Mouse (Mus musculus) limb, embryonic 14.5 days (tissue): Measurements from ENCODE around the gene Fubp1. TPM values are rescaled to one million over a fixed set of nuclear protein-coding genes. Genes with fewer than 3 reads are reported as not detected.
A peak's percentile ranks its signal among the peaks of the same experiment; 100 is the strongest.

Source experiments
- ATAC-seq: fragments of 200-750 bp; cut with Nextera tagmentation; 2 replicates; pipeline ENCODE4 v1.8.0; 2017; ENCODE audit warnings: low read depth, moderate number of reproducible peaks, moderate TSS enrichment; ENCODE audit not compliant: low FRiP score
- DNase-seq: peaks from one replicate; pipeline ENCODE4 v3.0.0-alpha.2; 2015; ENCODE audit warnings: low spot score
- H3K27ac ChIP-seq: fragments of 300-500 bp; sonication (generic); replicated peaks from 2 replicates; pipeline ENCODE4 v1.5.1; 2014; ENCODE audit warnings: low read depth, mild to moderate bottlenecking, low read length, moderate library complexity, mixed read lengths
- H3K27me3 ChIP-seq: fragments of 300-500 bp; sonication (generic); 2 replicates; pipeline ENCODE4 v1.6.1; 2014; ENCODE audit warnings: low read length, mixed read lengths; ENCODE audit not compliant: control insufficient read depth, insufficient read depth
- H3K36me3 ChIP-seq: fragments of 300-500 bp; sonication (generic); 2 replicates; pipeline ENCODE4 v1.6.1; 2014; ENCODE audit warnings: mild to moderate bottlenecking, low read length, moderate library complexity, mixed read lengths; ENCODE audit not compliant: control insufficient read depth, insufficient read depth
- H3K4me1 ChIP-seq: fragments of 300-500 bp; sonication (generic); 2 replicates; pipeline ENCODE4 v1.6.1; 2014; ENCODE audit warnings: antibody characterized with exemption, low read length, mixed read lengths; ENCODE audit not compliant: control insufficient read depth, insufficient read depth
- H3K4me2 ChIP-seq: fragments of 300-500 bp; sonication (generic); replicated peaks from 2 replicates; pipeline ENCODE4 v1.6.1; 2014; ENCODE audit warnings: low read depth, mild to moderate bottlenecking, low read length, moderate library complexity; ENCODE audit not compliant: severe bottlenecking
- H3K4me3 ChIP-seq: fragments of 300-500 bp; sonication (generic); replicated peaks from 2 replicates; pipeline ENCODE4 v1.5.1; 2014; ENCODE audit warnings: low read length
- H3K9ac ChIP-seq: fragments of 300-500 bp; sonication (generic); 2 replicates; pipeline ENCODE4 v1.6.1; 2014; ENCODE audit warnings: mild to moderate bottlenecking, low read depth, low read length, moderate library complexity; ENCODE audit not compliant: severe bottlenecking
- H3K9me3 ChIP-seq: fragments of 300-500 bp; sonication (generic); 2 replicates; pipeline ENCODE4 v1.6.1; 2016; ENCODE audit warnings: low read length; ENCODE audit not compliant: control insufficient read depth
- POLR2A ChIP-seq: fragments of 200-500 bp; IDR thresholded peaks from 2 replicates; pipeline ENCODE4 v1.8.0; 2012; ENCODE audit warnings: inconsistent platforms, mild to moderate bottlenecking, moderate library complexity, borderline replicate concordance; ENCODE audit not compliant: insufficient read depth, insufficient read length; ENCODE audit errors: extremely low read depth
- WGBS: fragments of 180-500 bp; shearing (Covaris S2); extraction: QIAGEN DNeasy Blood & Tissue Kit; methylation state at CpG from one replicate; pipeline ENCODE4 v1.1.7; 2014; 5-methylcytosine and 5-hydroxymethylcytosine counted together
- polyA plus RNA-seq, 2 experiments: library from polyadenylated mRNA; depleted of rRNA in 1 of 2; stranded (reverse) in 1 of 2; unstranded in 1 of 2; fragments of >200 nt; fragmentation: Nextera tagmentation in 1 of 2; extraction: Ambion mirVana in 1 of 2; gene quantifications; 2 replicates each; pipeline versions ENCODE4 v1.2.1 to v1.2.3; 2012 to 2014

Gene Fubp1
- polyA plus RNA-seq, 2 experiments: 223 to 232 TPM

DNA sequence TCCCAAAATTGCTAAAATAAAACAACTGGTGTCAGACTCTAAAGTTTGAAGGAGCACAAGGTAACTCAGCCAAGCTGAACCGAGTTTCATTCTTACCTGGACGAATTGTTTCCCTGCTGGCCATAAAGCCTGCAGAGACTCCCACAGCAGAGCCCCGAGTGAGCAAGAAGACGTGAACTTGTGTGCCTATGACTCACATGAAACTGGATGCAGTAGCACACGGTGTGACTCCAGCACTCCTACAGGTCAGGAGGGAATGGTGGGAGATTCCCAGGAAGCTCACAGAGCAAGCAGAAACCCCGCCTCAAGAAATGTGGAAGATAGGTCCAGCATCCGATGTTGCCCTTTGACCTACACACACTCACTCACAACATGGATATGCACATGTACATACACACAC, 38.4 kb upstream of the Fubp1 start:
- 63% methylated on average over 7 of the region's 7 CpGs for whole genome bisulfite sequencing
- H3K27me3 ChIP-seq: no peaks in the 10 kb centered on the region
- H3K4me2 ChIP-seq: no peak overlapping the region
- H3K4me3 ChIP-seq: no peak overlapping the region
- peaks cover 2% of the 10 kb centered on the region; the same call in 1 of the 2 replicates for H3K4me1 ChIP-seq
- H3K9me3 ChIP-seq: no peaks in the 10 kb centered on the region
- no peaks in the 10 kb centered on the region for H3K36me3 ChIP-seq
- no peak overlapping the region for H3K9ac ChIP-seq
- DNase-seq (no peak), ATAC-seq (no peak)
- TF ChIP-seq POLR2A: no peak
- no peak overlapping the region for H3K27ac ChIP-seq

DNA sequence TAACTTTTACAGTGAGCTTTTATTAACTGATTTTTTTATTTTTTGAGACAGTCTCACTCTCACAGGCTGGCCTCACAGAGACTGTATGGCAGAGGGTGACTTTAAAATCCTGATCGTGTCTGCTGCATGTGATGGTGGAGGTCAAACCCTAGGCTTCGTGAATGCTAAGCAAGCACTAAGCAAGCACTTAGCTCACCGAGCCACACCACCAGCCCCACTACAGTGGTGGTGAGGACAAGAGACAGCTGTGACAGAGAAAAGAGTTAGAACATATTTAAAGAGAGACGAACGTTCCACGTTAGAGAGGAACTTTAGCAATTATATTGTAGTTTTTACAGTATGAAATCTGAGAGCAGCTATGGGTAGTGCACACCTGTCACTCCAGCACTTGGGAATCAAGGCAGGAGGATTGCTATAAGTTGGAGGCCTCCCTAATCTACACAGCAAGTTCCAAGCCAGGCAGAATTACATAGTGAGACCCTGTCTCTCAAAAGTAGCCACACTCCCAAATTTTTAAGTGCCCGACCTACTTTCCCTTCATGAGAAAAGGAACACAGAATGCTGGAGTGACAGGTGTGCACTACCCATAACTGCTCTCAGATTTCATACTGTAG, 37.8 kb upstream of the Fubp1 start:
- Histone ChIP-seq H3K27ac (no peak overlapping the region), H3K9ac (no peak overlapping the region), H3K4me1 (no peaks in the 10 kb centered on the region), H3K27me3 (no peaks in the 10 kb centered on the region), H3K4me2 (no peak overlapping the region), H3K9me3 (no peaks in the 10 kb centered on the region), H3K36me3 (no peaks in the 10 kb centered on the region), H3K4me3 (no peak overlapping the region)
- ATAC-seq: peak; percentile 65
- TF ChIP-seq POLR2A: no peak
- WGBS: 57% methylated on average over 7 of the region's 7 CpGs
- DNase-seq: no peak

DNA sequence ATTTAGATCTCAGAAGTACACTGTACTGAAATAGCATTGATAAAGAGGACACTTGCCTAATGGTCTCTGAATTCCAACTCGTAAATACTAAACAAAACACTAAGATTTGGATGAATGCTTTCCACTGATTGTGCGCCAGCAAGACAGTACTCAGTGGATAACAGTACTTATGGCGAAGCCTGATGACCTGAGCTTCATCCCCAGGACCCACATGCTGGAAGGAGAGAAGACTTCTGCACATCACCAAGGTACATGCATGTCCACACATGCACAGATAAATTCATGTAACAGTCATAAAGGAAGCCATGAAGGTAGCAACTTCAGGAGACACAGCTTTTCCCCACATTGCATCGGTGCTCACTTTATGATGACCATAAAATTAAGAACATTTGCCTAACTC, 31.4 kb upstream of the Fubp1 start:
- TF ChIP-seq POLR2A: no peak
- no peak overlapping the region for H3K4me2 ChIP-seq
- no peak overlapping the region for H3K27ac ChIP-seq
- no peak overlapping the region for H3K4me3 ChIP-seq
- no peak for DNase-seq
- H3K4me1 ChIP-seq: 0 out of 2 replicates have a peak, but pooled peaks cover 5% of the 10 kb centered on the region
- no peak for ATAC-seq
- H3K36me3 ChIP-seq: peaks cover 14% of the 10 kb centered on the region; the same call in 1 of the 2 replicates
- H3K9ac ChIP-seq: no peak overlapping the region
- WGBS: 58% methylated on average over 4 of the region's 4 CpGs
- no peaks in the 10 kb centered on the region for H3K9me3 ChIP-seq
- H3K27me3 ChIP-seq: no peaks in the 10 kb centered on the region

DNA sequence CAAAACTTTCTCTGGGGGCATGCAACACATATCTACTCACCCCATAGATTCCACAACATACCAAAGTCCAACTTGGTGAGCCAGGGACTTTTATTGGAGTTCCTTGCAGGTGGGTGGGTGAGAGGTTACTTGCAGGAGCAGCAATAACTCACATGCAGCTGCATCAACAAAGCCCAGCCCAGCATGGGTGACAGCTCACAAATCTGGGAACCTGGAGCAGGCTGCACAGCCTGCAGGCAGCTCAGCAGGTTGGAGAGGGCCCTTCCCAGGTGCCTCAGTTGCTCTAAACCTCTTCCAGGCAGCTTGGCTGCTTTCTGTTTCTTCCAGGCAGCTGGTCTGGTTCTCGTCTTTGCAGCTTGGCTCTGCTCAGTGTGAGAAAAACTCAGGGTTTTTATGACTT, 30.9 kb upstream of the Fubp1 start:
- ATAC-seq (peak; percentile 75), DNase-seq (no peak)
- peaks cover 14% of the 10 kb centered on the region for H3K36me3 ChIP-seq
- H3K9me3 ChIP-seq: no peaks in the 10 kb centered on the region
- H3K27ac ChIP-seq: no peak overlapping the region
- no peaks in the 10 kb centered on the region for H3K27me3 ChIP-seq
- 0 out of 2 replicates have a peak, but pooled peaks cover 5% of the 10 kb centered on the region for H3K4me1 ChIP-seq
- H3K4me2 ChIP-seq: no peak overlapping the region
- TF ChIP-seq POLR2A: no peak
- no peak overlapping the region for H3K4me3 ChIP-seq
- WGBS: 0% methylated on average over 1 of the region's 1 CpGs
- 0 out of 2 replicates have a peak overlapping the region, but pooled peaks have one; percentile 14 for H3K9ac ChIP-seq

DNA sequence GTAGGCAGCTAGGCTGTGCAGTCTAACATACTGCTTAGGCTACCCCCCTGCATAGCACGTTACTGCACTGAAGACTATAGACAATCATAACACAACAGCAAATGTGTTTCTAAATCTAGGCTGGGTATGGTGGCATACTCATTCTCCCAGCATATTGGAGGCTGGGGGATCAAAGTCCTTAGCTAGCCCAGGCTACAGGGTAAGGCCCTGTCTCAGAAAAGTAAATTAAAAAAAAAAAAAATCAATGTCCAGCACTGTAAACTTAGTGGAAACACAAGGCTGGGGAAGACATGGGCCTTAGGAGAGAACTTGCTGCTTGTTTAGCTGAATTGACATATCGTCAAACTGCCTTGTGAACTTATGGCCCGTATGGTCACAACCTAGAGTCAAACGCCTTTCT, 29.6 kb upstream of the Fubp1 start:
- no peak for TF ChIP-seq POLR2A
- peaks cover 27% of the 10 kb centered on the region for H3K36me3 ChIP-seq
- H3K4me1 ChIP-seq: 0 out of 2 replicates have a peak, but pooled peaks cover 5% of the 10 kb centered on the region
- no peaks in the 10 kb centered on the region for H3K27me3 ChIP-seq
- ATAC-seq (no peak), DNase-seq (no peak)
- no peak overlapping the region for H3K9ac ChIP-seq
- H3K9me3 ChIP-seq: no peaks in the 10 kb centered on the region
- no peak overlapping the region for H3K4me2 ChIP-seq
- no peak overlapping the region for H3K4me3 ChIP-seq
- WGBS: 86% methylated on average over 4 of the region's 4 CpGs
- H3K27ac ChIP-seq: no peak overlapping the region
